Mouse (Mus musculus): ENCODE results near the gene Wsb2. TPM values are rescaled to one million over a fixed set of nuclear protein-coding genes. Genes with fewer than 3 reads are reported as not detected.

Gene Wsb2
- 73.9 and 78.0 TPM in 2 replicates for polyA plus RNA-seq (2015; fragmentation: Nextera tagmentation; extraction: Ambion mirVana)

- Histone ChIP-seq H3K4me1 (peaks cover 36% of the 10 kb centered on the region), H3K9me3 (no peaks in the 10 kb centered on the region), H3K4me2 (peak within 1 kb of the TSS; percentile 80), H3K27ac (peak within 1 kb of the TSS; percentile 84), H3K27me3 (replicated peaks) (no peaks in the 10 kb centered on the region), H3K4me3 (replicated peaks) (peak within 1 kb of the TSS; percentile 68), H3K9ac (peak within 1 kb of the TSS; percentile 64), H3K36me3 (no peaks in the 10 kb centered on the region)
- 0% methylated on average over 15 of the region's 54 CpGs for WGBS
- ATAC-seq (ENCODE audit: insufficient read depth, low FRiP score, low read depth) = peak; percentile 63
Measured at GRCm38 (mm10) chr5:117357129-117357477, at the start of gene Wsb2. Gene Wsb2, plus strand, starts transcription at chr5:117357304.

- peak; percentile 19; the same call in 1 of the 2 replicates for ATAC-seq (ENCODE audit: insufficient read depth, low FRiP score, low read depth)
- Histone ChIP-seq H3K4me3 (replicated peaks) (no peak overlapping the region), H3K4me1 (no peaks in the 10 kb centered on the region), H3K27me3 (replicated peaks) (no peaks in the 10 kb centered on the region), H3K9me3 (no peaks in the 10 kb centered on the region), H3K27ac (no peak overlapping the region), H3K36me3 (no peaks in the 10 kb centered on the region), H3K4me2 (peak overlapping the region; percentile 23; the same call in 1 of the 2 replicates), H3K9ac (no peak overlapping the region)
- 28% methylated on average over 11 of the region's 11 CpGs for WGBS
Measured at GRCm38 (mm10) chr5:117307699-117308098, 49.4 kb upstream of the Wsb2 start.

GRCm38 (mm10) chr5:117313420-117313819 lies 43.7 kb upstream of the Wsb2 start:
- Histone ChIP-seq H3K4me2 (peak overlapping the region; percentile 46), H3K4me1 (peaks cover 27% of the 10 kb centered on the region; the same call in 1 of the 2 replicates), H3K36me3 (no peaks in the 10 kb centered on the region), H3K9ac (no peak overlapping the region), H3K27me3 (replicated peaks) (no peaks in the 10 kb centered on the region), H3K27ac (peak overlapping the region; percentile 91), H3K4me3 (replicated peaks) (peak overlapping the region; percentile 31), H3K9me3 (no peaks in the 10 kb centered on the region)
- ATAC-seq (ENCODE audit: insufficient read depth, low FRiP score, low read depth) = no peak
- WGBS = 12% methylated on average over 14 of the region's 14 CpGs

GRCm38 (mm10) chr5:117313909-117314308 lies 43.2 kb upstream of the Wsb2 start:
- no peak for ATAC-seq (ENCODE audit: insufficient read depth, low FRiP score, low read depth)

GRCm38 (mm10) chr5:117314587-117315428 lies 42.3 kb upstream of the Wsb2 start:
- no peaks in the 10 kb centered on the region for H3K9me3 ChIP-seq
- peak; percentile 69 for ATAC-seq (ENCODE audit: insufficient read depth, low FRiP score, low read depth)
- peaks cover 27% of the 10 kb centered on the region; the same call in 1 of the 2 replicates for H3K4me1 ChIP-seq
- H3K4me2 ChIP-seq = peak overlapping the region; percentile 46
- H3K36me3 ChIP-seq = no peaks in the 10 kb centered on the region
- WGBS = 17% methylated on average over 9 of the region's 9 CpGs
- H3K27me3 ChIP-seq (replicated peaks) = no peaks in the 10 kb centered on the region
- peak overlapping the region; percentile 91 for H3K27ac ChIP-seq
- no peak overlapping the region for H3K4me3 ChIP-seq (replicated peaks)
- no peak overlapping the region for H3K9ac ChIP-seq

More at GRCm38 (mm10) chr5:117313909-117314308, 43.2 kb upstream of the Wsb2 start:
- Histone ChIP-seq H3K4me3 (replicated peaks) (peak overlapping the region; percentile 31), H3K27ac (peak overlapping the region; percentile 91), H3K9me3 (no peaks in the 10 kb centered on the region), H3K9ac (no peak overlapping the region), H3K4me1 (peaks cover 27% of the 10 kb centered on the region; the same call in 1 of the 2 replicates), H3K4me2 (peak overlapping the region; percentile 46), H3K36me3 (no peaks in the 10 kb centered on the region), H3K27me3 (replicated peaks) (no peaks in the 10 kb centered on the region)
- 20% methylated on average over 10 of the region's 10 CpGs for WGBS

GRCm38 (mm10) chr5:117318741-117319629 lies 38.1 kb upstream of the Wsb2 start, which contains the start of gene Vsig10:
Gene Vsig10, plus strand, starts transcription at chr5:117319083.
- peak within 1 kb of the TSS; percentile 67 for H3K9ac ChIP-seq
- no peaks in the 10 kb centered on the region for H3K27me3 ChIP-seq (replicated peaks)
- H3K27ac ChIP-seq = peak within 1 kb of the TSS; percentile 81
- peaks cover 20% of the 10 kb centered on the region; the same call in 1 of the 2 replicates for H3K4me1 ChIP-seq
- H3K4me2 ChIP-seq = peak within 1 kb of the TSS; percentile 91
- no peaks in the 10 kb centered on the region for H3K9me3 ChIP-seq
- H3K4me3 ChIP-seq (replicated peaks) = peak within 1 kb of the TSS; percentile 84
- H3K36me3 ChIP-seq = no peaks in the 10 kb centered on the region
- under 1% methylated on average over 80 of the region's 81 CpGs for WGBS
- ATAC-seq (ENCODE audit: insufficient read depth, low FRiP score, low read depth) = peak; percentile 75

GRCm38 (mm10) chr5:117323751-117324150 lies 33.4 kb upstream of the Wsb2 start:
- no peaks in the 10 kb centered on the region for H3K36me3 ChIP-seq
- no peak for ATAC-seq (ENCODE audit: insufficient read depth, low FRiP score, low read depth)
- H3K9me3 ChIP-seq = no peaks in the 10 kb centered on the region
- H3K27ac ChIP-seq = no peak overlapping the region
- no peaks in the 10 kb centered on the region for H3K27me3 ChIP-seq (replicated peaks)
- no peak overlapping the region for H3K4me2 ChIP-seq
- 79% methylated on average over 9 of the region's 9 CpGs for WGBS
- H3K9ac ChIP-seq = no peak overlapping the region
- H3K4me3 ChIP-seq (replicated peaks) = no peak overlapping the region
- H3K4me1 ChIP-seq = no peaks in the 10 kb centered on the region

- whole genome bisulfite sequencing = 62% methylated on average over 6 of the region's 6 CpGs
- no peak overlapping the region for H3K27ac ChIP-seq
Measured at GRCm38 (mm10) chr5:117326408-117326807, 30.7 kb upstream of the Wsb2 start.

GRCm38 (mm10) chr5:117330457-117330856 lies 26.6 kb upstream of the Wsb2 start:
- no peaks in the 10 kb centered on the region for H3K27me3 ChIP-seq (replicated peaks)
- no peak overlapping the region for H3K4me3 ChIP-seq (replicated peaks)
- H3K9me3 ChIP-seq = no peaks in the 10 kb centered on the region
- peaks cover 8% of the 10 kb centered on the region for H3K36me3 ChIP-seq
- H3K9ac ChIP-seq = no peak overlapping the region
- peak; percentile 81 for ATAC-seq (ENCODE audit: insufficient read depth, low FRiP score, low read depth)
- WGBS = 55% methylated on average over 7 of the region's 7 CpGs
- H3K27ac ChIP-seq = no peak overlapping the region
- no peak overlapping the region for H3K4me2 ChIP-seq
- no peaks in the 10 kb centered on the region for H3K4me1 ChIP-seq

More at GRCm38 (mm10) chr5:117326408-117326807, 30.7 kb upstream of the Wsb2 start:
- ATAC-seq (ENCODE audit: insufficient read depth, low FRiP score, low read depth) = no peak
- H3K9ac ChIP-seq = no peak overlapping the region
- H3K36me3 ChIP-seq = no peaks in the 10 kb centered on the region
- H3K4me3 ChIP-seq (replicated peaks) = no peak overlapping the region
- no peaks in the 10 kb centered on the region for H3K27me3 ChIP-seq (replicated peaks)
- H3K9me3 ChIP-seq = no peaks in the 10 kb centered on the region
- H3K4me2 ChIP-seq = no peak overlapping the region
- no peaks in the 10 kb centered on the region for H3K4me1 ChIP-seq

- Histone ChIP-seq H3K27me3 (replicated peaks) (no peaks in the 10 kb centered on the region), H3K4me3 (replicated peaks) (no peak overlapping the region), H3K9ac (no peak overlapping the region), H3K4me1 (no peaks in the 10 kb centered on the region), H3K36me3 (peaks cover 20% of the 10 kb centered on the region), H3K4me2 (no peak overlapping the region), H3K9me3 (no peaks in the 10 kb centered on the region), H3K27ac (no peak overlapping the region)
- no peak for ATAC-seq (ENCODE audit: insufficient read depth, low FRiP score, low read depth)
- whole genome bisulfite sequencing = 80% methylated on average over 10 of the region's 10 CpGs
Measured at GRCm38 (mm10) chr5:117337999-117338398, 19.1 kb upstream of the Wsb2 start.

GRCm38 (mm10) chr5:117338503-117338902 lies 18.6 kb upstream of the Wsb2 start:
- H3K36me3 ChIP-seq = peaks cover 20% of the 10 kb centered on the region
- WGBS = 80% methylated on average over 8 of the region's 8 CpGs
- H3K4me3 ChIP-seq (replicated peaks) = no peak overlapping the region
- H3K9me3 ChIP-seq = no peaks in the 10 kb centered on the region
- no peaks in the 10 kb centered on the region for H3K27me3 ChIP-seq (replicated peaks)
- no peak overlapping the region for H3K9ac ChIP-seq
- no peak overlapping the region for H3K4me2 ChIP-seq
- no peak for ATAC-seq (ENCODE audit: insufficient read depth, low FRiP score, low read depth)
- H3K4me1 ChIP-seq = no peaks in the 10 kb centered on the region
- no peak overlapping the region for H3K27ac ChIP-seq
